Mouse (Mus musculus) embryonic facial prominence, embryonic 12.5 days (tissue): ENCODE data around the gene Il10. TPM values are rescaled to one million over a fixed set of nuclear protein-coding genes. Genes with fewer than 3 reads are reported as not detected.

Experiments
- ATAC-seq: fragments of 200-750 bp; cut with Nextera tagmentation; 2 replicates; pipeline ENCODE4 v1.8.0; 2017; ENCODE audit not compliant: insufficient number of reproducible peaks, insufficient read depth, low FRiP score, low TSS enrichment
- H3K27ac ChIP-seq: fragments of 300-500 bp; sonication (generic); 2 replicates; pipeline ENCODE4 v1.5.1; 2016; ENCODE audit warnings: mild to moderate bottlenecking
- H3K27me3 ChIP-seq: fragments of 300-500 bp; sonication (generic); 2 replicates; pipeline ENCODE4 v1.6.1; 2016; ENCODE audit warnings: mild to moderate bottlenecking, moderate library complexity
- H3K36me3 ChIP-seq: fragments of 300-500 bp; sonication (generic); 2 replicates; pipeline ENCODE4 v1.6.1; 2016; ENCODE audit warnings: mild to moderate bottlenecking
- H3K4me1 ChIP-seq: fragments of 300-500 bp; sonication (generic); 2 replicates; pipeline ENCODE4 v1.6.1; 2016
- H3K4me2 ChIP-seq: fragments of 300-500 bp; sonication (generic); replicated peaks from 2 replicates; pipeline ENCODE4 v1.6.1; 2016; ENCODE audit warnings: mild to moderate bottlenecking, moderate library complexity
- H3K4me3 ChIP-seq: fragments of 300-500 bp; sonication (generic); 2 replicates; pipeline ENCODE4 v1.5.1; 2016; ENCODE audit warnings: mild to moderate bottlenecking
- H3K9ac ChIP-seq: fragments of 300-500 bp; sonication (generic); 2 replicates; pipeline ENCODE4 v1.6.1; 2016; ENCODE audit warnings: mild to moderate bottlenecking, moderate library complexity
- H3K9me3 ChIP-seq: fragments of 300-500 bp; sonication (generic); 2 replicates; pipeline ENCODE4 v1.6.1; 2016; ENCODE audit warnings: mild to moderate bottlenecking, moderate library complexity
- WGBS: fragments of 180-500 bp; shearing (Covaris S2); methylation state at CpG from one replicate; pipeline ENCODE4 v1.1.7; 2016; 5-methylcytosine and 5-hydroxymethylcytosine counted together
- polyA plus RNA-seq: library from polyadenylated mRNA; unstranded; fragments of >200 nt; fragmentation: Nextera tagmentation; extraction: Ambion mirVana; gene quantifications from 2 replicates; pipeline ENCODE4 v1.2.1, GENCODE M21; 2016

The Il10 gene
- not detected in 2 replicates for polyA plus RNA-seq

GRCm38 (mm10) chr1:131019492-131020098 is at the start of gene Il10:
Gene Il10, plus strand, starts transcription at chr1:131019845.
- Histone ChIP-seq H3K27me3 (no peaks in the 10 kb centered on the region), H3K4me3 (no peak within 1 kb of the TSS), H3K9ac (no peak within 1 kb of the TSS), H3K9me3 (no peaks in the 10 kb centered on the region), H3K27ac (no peak within 1 kb of the TSS), H3K4me1 (no peaks in the 10 kb centered on the region), H3K36me3 (no peaks in the 10 kb centered on the region), H3K4me2 (no peak within 1 kb of the TSS)
- no peak for ATAC-seq
- 78% methylated on average over 8 of the region's 8 CpGs for WGBS

- no peak overlapping the region for H3K9ac ChIP-seq
- no peak overlapping the region for H3K4me3 ChIP-seq
- WGBS, result 57% methylated on average over 1 of the region's 1 CpGs
- no peak overlapping the region for H3K27ac ChIP-seq
- H3K4me1 ChIP-seq, result no peaks in the 10 kb centered on the region
- H3K9me3 ChIP-seq, result no peaks in the 10 kb centered on the region
- H3K36me3 ChIP-seq, result no peaks in the 10 kb centered on the region
- H3K27me3 ChIP-seq, result no peaks in the 10 kb centered on the region
- H3K4me2 ChIP-seq, result no peak overlapping the region
- ATAC-seq, result no peak
These were observed 40.2 kb upstream of the Il10 start for GRCm38 (mm10) chr1:130979455-130979854.

DNA sequence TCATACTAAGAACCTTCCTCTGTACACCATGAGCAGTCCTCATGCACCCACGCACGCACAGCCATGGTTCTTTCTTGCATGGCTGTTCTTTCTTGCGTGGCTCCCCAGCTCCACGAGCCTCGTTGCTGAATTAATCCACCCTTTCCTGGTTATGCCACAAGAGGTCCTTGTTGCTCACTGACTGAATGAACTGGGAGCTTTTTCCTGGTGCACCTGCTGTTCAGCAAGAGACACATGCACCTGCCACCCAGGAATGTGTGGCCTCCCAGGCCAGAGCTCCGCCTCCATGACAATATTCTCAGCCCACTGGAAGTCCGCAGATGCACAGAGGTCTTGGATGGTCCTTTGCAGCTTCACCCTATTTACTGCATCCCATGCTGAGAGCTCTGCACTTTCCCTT is 35.2 kb upstream of the Il10 start:
- no peak for ATAC-seq
- 60% methylated on average over 7 of the region's 7 CpGs for WGBS

DNA sequence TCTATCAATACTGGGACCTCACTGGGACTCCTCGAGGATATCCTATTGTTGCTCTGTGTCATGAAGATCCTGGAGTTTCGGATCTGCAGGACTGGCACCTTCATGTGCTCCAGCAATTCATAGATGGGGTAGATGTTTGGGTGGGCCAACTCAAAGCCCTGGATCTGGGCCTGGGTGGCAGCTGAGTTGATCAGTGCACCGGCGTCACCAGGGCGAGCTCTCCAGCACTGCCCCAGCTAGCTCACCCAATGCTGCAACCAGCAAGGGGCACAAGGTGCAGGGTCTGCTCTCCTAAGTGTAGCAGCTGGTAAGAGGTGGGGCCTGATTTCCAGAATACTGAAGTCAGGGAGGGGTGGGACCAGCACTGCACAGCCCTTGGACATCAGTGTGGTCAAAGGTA is 32.6 kb upstream of the Il10 start:
- Histone ChIP-seq H3K36me3 (no peaks in the 10 kb centered on the region), H3K27ac (no peak overlapping the region), H3K4me1 (no peaks in the 10 kb centered on the region), H3K27me3 (no peaks in the 10 kb centered on the region), H3K9me3 (no peaks in the 10 kb centered on the region), H3K4me2 (no peak overlapping the region), H3K4me3 (no peak overlapping the region), H3K9ac (no peak overlapping the region)
- no peak for ATAC-seq
- WGBS, result 88% methylated on average over 5 of the region's 5 CpGs

More for the DNA sequence above, 35.2 kb upstream of the Il10 start:
- H3K4me1 ChIP-seq, result no peaks in the 10 kb centered on the region
- H3K36me3 ChIP-seq, result no peaks in the 10 kb centered on the region
- no peak overlapping the region for H3K27ac ChIP-seq
- H3K27me3 ChIP-seq, result no peaks in the 10 kb centered on the region
- H3K9ac ChIP-seq, result no peak overlapping the region
- no peak overlapping the region for H3K4me2 ChIP-seq
- no peaks in the 10 kb centered on the region for H3K9me3 ChIP-seq
- H3K4me3 ChIP-seq, result no peak overlapping the region

GRCm38 (mm10) chr1:130987418-130987817 is 32.2 kb upstream of the Il10 start:
- Histone ChIP-seq H3K9ac (no peak overlapping the region), H3K4me3 (no peak overlapping the region), H3K27ac (no peak overlapping the region), H3K36me3 (no peaks in the 10 kb centered on the region), H3K4me1 (no peaks in the 10 kb centered on the region), H3K4me2 (no peak overlapping the region), H3K9me3 (no peaks in the 10 kb centered on the region), H3K27me3 (no peaks in the 10 kb centered on the region)
- no peak for ATAC-seq

- no peak overlapping the region for H3K9ac ChIP-seq
- WGBS, result 90% methylated on average over 3 of the region's 3 CpGs
These were observed 30.3 kb upstream of the Il10 start for GRCm38 (mm10) chr1:130989331-130989730.

GRCm38 (mm10) chr1:130990448-130990847 is 29.2 kb upstream of the Il10 start:
- ATAC-seq, result no peak
- no peaks in the 10 kb centered on the region for H3K27me3 ChIP-seq
- no peaks in the 10 kb centered on the region for H3K9me3 ChIP-seq
- H3K4me3 ChIP-seq, result no peak overlapping the region
- no peaks in the 10 kb centered on the region for H3K36me3 ChIP-seq
- 98% methylated on average over 1 of the region's 1 CpGs for WGBS
- H3K4me2 ChIP-seq, result no peak overlapping the region
- H3K9ac ChIP-seq, result no peak overlapping the region
- no peaks in the 10 kb centered on the region for H3K4me1 ChIP-seq
- H3K27ac ChIP-seq, result no peak overlapping the region

More at GRCm38 (mm10) chr1:130989331-130989730, 30.3 kb upstream of the Il10 start:
- Histone ChIP-seq H3K27ac (no peak overlapping the region), H3K9me3 (no peaks in the 10 kb centered on the region), H3K4me1 (no peaks in the 10 kb centered on the region), H3K4me3 (no peak overlapping the region), H3K36me3 (no peaks in the 10 kb centered on the region), H3K4me2 (no peak overlapping the region), H3K27me3 (no peaks in the 10 kb centered on the region)
- ATAC-seq, result no peak

- Histone ChIP-seq H3K36me3 (no peaks in the 10 kb centered on the region), H3K4me2 (no peak overlapping the region), H3K4me1 (no peaks in the 10 kb centered on the region), H3K27ac (no peak overlapping the region), H3K9me3 (no peaks in the 10 kb centered on the region), H3K4me3 (no peak overlapping the region), H3K27me3 (no peaks in the 10 kb centered on the region), H3K9ac (no peak overlapping the region)
- ATAC-seq, result no peak
- WGBS, result 86% methylated on average over 9 of the region's 9 CpGs
These were observed 26.0 kb upstream of the Il10 start for GRCm38 (mm10) chr1:130993574-130994154.

GRCm38 (mm10) chr1:130995515-130995914 is 24.1 kb upstream of the Il10 start:
- WGBS, result 52% methylated on average over 1 of the region's 1 CpGs

GRCm38 (mm10) chr1:130996356-130996755 is 23.3 kb upstream of the Il10 start:
- 91% methylated on average over 10 of the region's 10 CpGs for WGBS
- Histone ChIP-seq H3K27me3 (no peaks in the 10 kb centered on the region), H3K4me1 (no peaks in the 10 kb centered on the region), H3K36me3 (no peaks in the 10 kb centered on the region), H3K9ac (no peak overlapping the region), H3K4me2 (no peak overlapping the region), H3K9me3 (no peaks in the 10 kb centered on the region), H3K27ac (no peak overlapping the region), H3K4me3 (no peak overlapping the region)
- no peak for ATAC-seq

More at GRCm38 (mm10) chr1:130995515-130995914, 24.1 kb upstream of the Il10 start:
- no peak for ATAC-seq
- H3K36me3 ChIP-seq, result no peaks in the 10 kb centered on the region
- H3K9ac ChIP-seq, result no peak overlapping the region
- H3K4me3 ChIP-seq, result no peak overlapping the region
- no peaks in the 10 kb centered on the region for H3K4me1 ChIP-seq
- H3K27me3 ChIP-seq, result no peaks in the 10 kb centered on the region
- H3K27ac ChIP-seq, result no peak overlapping the region
- H3K4me2 ChIP-seq, result no peak overlapping the region
- H3K9me3 ChIP-seq, result no peaks in the 10 kb centered on the region

DNA sequence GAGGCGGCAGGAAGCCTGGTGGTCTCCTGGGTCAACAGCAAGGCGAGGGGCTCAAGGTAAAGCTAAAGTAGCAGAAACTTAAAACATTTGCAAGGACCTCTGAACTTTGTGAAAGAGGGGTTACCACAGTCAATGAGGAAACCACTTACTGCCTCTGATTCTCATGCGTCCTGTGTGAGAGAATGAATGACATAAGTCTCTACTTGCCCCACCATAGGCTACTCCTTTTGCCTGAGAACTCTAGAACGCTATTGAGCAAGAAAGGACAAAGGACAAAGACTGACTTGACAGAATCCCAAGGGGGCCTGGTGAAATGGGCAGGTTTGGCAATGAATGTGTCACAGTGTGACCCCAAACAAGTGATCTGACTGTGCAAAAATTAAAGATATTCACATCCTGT is 22.2 kb upstream of the Il10 start:
- Histone ChIP-seq H3K27ac (no peak overlapping the region), H3K4me3 (no peak overlapping the region), H3K4me2 (no peak overlapping the region), H3K4me1 (no peaks in the 10 kb centered on the region), H3K9ac (no peak overlapping the region), H3K27me3 (no peaks in the 10 kb centered on the region), H3K9me3 (no peaks in the 10 kb centered on the region), H3K36me3 (no peaks in the 10 kb centered on the region)
- WGBS, result 81% methylated on average over 4 of the region's 4 CpGs
- no peak for ATAC-seq

- ATAC-seq, result no peak
- 0 out of 2 replicates have a peak, but pooled peaks cover 3% of the 10 kb centered on the region for H3K4me1 ChIP-seq
- H3K27me3 ChIP-seq, result no peaks in the 10 kb centered on the region
- H3K9ac ChIP-seq, result no peak overlapping the region
- H3K4me3 ChIP-seq, result no peak overlapping the region
- no peak overlapping the region for H3K27ac ChIP-seq
- H3K36me3 ChIP-seq, result no peaks in the 10 kb centered on the region
- no peak overlapping the region for H3K4me2 ChIP-seq
- WGBS, result 86% methylated on average over 10 of the region's 10 CpGs
- H3K9me3 ChIP-seq, result no peaks in the 10 kb centered on the region
These were observed 21.3 kb upstream of the Il10 start for GRCm38 (mm10) chr1:130998321-130998720.
